Mouse (Mus musculus) forebrain, embryonic 13.5 days (tissue): ENCODE results near the gene Abtb2. TPM values are rescaled to one million over a fixed set of nuclear protein-coding genes. Genes with fewer than 3 reads are reported as not detected.

ENCODE experiments used
- ATAC-seq: fragments of 200-750 bp; cut with Nextera tagmentation; 2 replicates; pipeline ENCODE4 v1.8.0; 2017
- H3K27ac ChIP-seq: fragments of 300-500 bp; sonication (generic); 2 replicates; pipeline ENCODE4 v1.5.1; 2015; ENCODE audit warnings: inconsistent platforms, mild to moderate bottlenecking, moderate library complexity
- H3K27me3 ChIP-seq: fragments of 300-500 bp; sonication (generic); 2 replicates; pipeline ENCODE4 v1.6.1; 2015; ENCODE audit warnings: mild to moderate bottlenecking, inconsistent platforms
- H3K36me3 ChIP-seq: fragments of 300-500 bp; sonication (generic); 2 replicates; pipeline ENCODE4 v1.6.1; 2015; ENCODE audit warnings: mild to moderate bottlenecking, inconsistent platforms; ENCODE audit not compliant: poor library complexity, severe bottlenecking
- H3K4me1 ChIP-seq: fragments of 300-500 bp; sonication (generic); 2 replicates; pipeline ENCODE4 v1.6.1; 2015; ENCODE audit warnings: inconsistent platforms
- H3K4me2 ChIP-seq: fragments of 300-500 bp; sonication (generic); 2 replicates; pipeline ENCODE4 v1.6.1; 2015; ENCODE audit warnings: inconsistent platforms, mild to moderate bottlenecking, moderate library complexity
- H3K4me3 ChIP-seq: fragments of 300-500 bp; sonication (generic); 2 replicates; pipeline ENCODE4 v1.5.1; 2015; ENCODE audit warnings: mild to moderate bottlenecking, inconsistent platforms
- H3K9ac ChIP-seq: fragments of 300-500 bp; sonication (generic); 2 replicates; pipeline ENCODE4 v1.6.1; 2015; ENCODE audit warnings: mild to moderate bottlenecking, inconsistent platforms
- H3K9me3 ChIP-seq: fragments of 300-500 bp; sonication (generic); replicated peaks from 2 replicates; pipeline ENCODE4 v1.6.1; 2016; ENCODE audit warnings: inconsistent platforms
- WGBS: fragments of 180-500 bp; shearing (Covaris S2); methylation state at CpG from one replicate; pipeline ENCODE4 v1.1.7; 2015; 5-methylcytosine and 5-hydroxymethylcytosine counted together
- polyA plus RNA-seq: library from polyadenylated mRNA; unstranded; fragments of >200 nt; fragmentation: Nextera tagmentation; extraction: Ambion mirVana; gene quantifications from 2 replicates; pipeline ENCODE4 v1.2.1, GENCODE M21; 2015

The Abtb2 gene
- polyA plus RNA-seq, 1 experiment from 2014 or later, result 6.9 TPM

DNA sequence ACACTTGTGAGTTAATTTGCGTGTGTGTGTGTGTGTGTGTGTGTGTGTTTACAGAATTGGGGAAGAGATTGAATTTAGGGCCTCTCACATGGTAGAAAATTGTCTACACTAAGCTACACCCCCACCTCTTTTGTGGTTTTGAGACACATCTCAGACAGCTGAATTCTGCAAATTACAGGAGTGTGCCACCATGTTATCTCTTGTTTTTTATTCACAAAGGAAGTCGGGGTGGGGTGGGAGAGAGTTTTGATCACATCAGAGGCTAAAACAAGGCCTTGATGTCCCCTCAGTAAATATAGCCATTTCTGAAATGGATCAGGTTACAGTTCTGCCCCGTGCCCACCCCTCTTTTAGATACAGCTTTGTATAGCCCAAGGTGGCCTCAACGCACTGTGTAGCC is 86.0 kb downstream of the Abtb2 start:
- no peak overlapping the region for H3K4me2 ChIP-seq
- ATAC-seq, result no peak
- no peak overlapping the region for H3K4me3 ChIP-seq
- no peak overlapping the region for H3K9ac ChIP-seq
- no peaks in the 10 kb centered on the region for H3K4me1 ChIP-seq
- 81% methylated on average over 4 of the region's 4 CpGs for WGBS
- H3K9me3 ChIP-seq, result no peaks in the 10 kb centered on the region
- H3K27me3 ChIP-seq, result no peaks in the 10 kb centered on the region
- H3K36me3 ChIP-seq, result no peaks in the 10 kb centered on the region
- H3K27ac ChIP-seq, result no peak overlapping the region

GRCm38 (mm10) chr2:103655037-103655436 is 88.9 kb downstream of the Abtb2 start:
- H3K36me3 ChIP-seq, result no peaks in the 10 kb centered on the region
- no peaks in the 10 kb centered on the region for H3K27me3 ChIP-seq
- H3K9ac ChIP-seq, result no peak overlapping the region
- WGBS, result 85% methylated on average over 1 of the region's 1 CpGs
- no peaks in the 10 kb centered on the region for H3K9me3 ChIP-seq
- no peak overlapping the region for H3K4me2 ChIP-seq
- no peak overlapping the region for H3K27ac ChIP-seq
- ATAC-seq, result no peak
- peaks cover 4% of the 10 kb centered on the region for H3K4me1 ChIP-seq
- H3K4me3 ChIP-seq, result no peak overlapping the region

- ATAC-seq, result no peak
- peaks cover 14% of the 10 kb centered on the region for H3K4me1 ChIP-seq
- no peaks in the 10 kb centered on the region for H3K27me3 ChIP-seq
- no peak overlapping the region for H3K4me2 ChIP-seq
- H3K9ac ChIP-seq, result no peak overlapping the region
- H3K9me3 ChIP-seq, result no peaks in the 10 kb centered on the region
- no peak overlapping the region for H3K27ac ChIP-seq
- H3K36me3 ChIP-seq, result no peaks in the 10 kb centered on the region
- no peak overlapping the region for H3K4me3 ChIP-seq
Measured at GRCm38 (mm10) chr2:103656028-103656427, 89.9 kb downstream of the Abtb2 start.

DNA sequence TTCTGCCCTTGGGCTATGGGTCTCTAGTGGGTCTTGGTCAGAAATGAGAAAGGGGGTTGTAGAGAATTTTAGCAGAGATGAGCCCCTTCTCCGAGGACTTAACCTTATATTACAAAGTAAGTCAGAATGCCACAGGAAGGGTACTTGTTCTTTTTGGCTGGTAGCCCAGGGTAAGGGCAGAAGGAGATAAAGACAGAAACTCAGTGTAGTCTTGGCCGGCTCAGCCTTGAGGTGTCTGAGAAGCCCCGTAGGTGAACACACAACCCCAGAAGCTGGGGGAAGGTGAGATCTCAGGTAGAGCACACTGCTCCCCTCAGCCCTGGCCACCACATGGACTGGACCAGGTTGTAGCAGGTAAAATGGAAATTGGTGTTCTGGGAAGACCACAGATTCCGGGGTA is 93.1 kb downstream of the Abtb2 start:
- Histone ChIP-seq H3K27me3 (no peaks in the 10 kb centered on the region), H3K9ac (no peak overlapping the region), H3K9me3 (no peaks in the 10 kb centered on the region), H3K4me1 (peaks cover 26% of the 10 kb centered on the region), H3K4me3 (no peak overlapping the region), H3K36me3 (no peaks in the 10 kb centered on the region), H3K27ac (no peak overlapping the region), H3K4me2 (no peak overlapping the region)
- no peak for ATAC-seq
- WGBS, result 84% methylated on average over 4 of the region's 4 CpGs

DNA sequence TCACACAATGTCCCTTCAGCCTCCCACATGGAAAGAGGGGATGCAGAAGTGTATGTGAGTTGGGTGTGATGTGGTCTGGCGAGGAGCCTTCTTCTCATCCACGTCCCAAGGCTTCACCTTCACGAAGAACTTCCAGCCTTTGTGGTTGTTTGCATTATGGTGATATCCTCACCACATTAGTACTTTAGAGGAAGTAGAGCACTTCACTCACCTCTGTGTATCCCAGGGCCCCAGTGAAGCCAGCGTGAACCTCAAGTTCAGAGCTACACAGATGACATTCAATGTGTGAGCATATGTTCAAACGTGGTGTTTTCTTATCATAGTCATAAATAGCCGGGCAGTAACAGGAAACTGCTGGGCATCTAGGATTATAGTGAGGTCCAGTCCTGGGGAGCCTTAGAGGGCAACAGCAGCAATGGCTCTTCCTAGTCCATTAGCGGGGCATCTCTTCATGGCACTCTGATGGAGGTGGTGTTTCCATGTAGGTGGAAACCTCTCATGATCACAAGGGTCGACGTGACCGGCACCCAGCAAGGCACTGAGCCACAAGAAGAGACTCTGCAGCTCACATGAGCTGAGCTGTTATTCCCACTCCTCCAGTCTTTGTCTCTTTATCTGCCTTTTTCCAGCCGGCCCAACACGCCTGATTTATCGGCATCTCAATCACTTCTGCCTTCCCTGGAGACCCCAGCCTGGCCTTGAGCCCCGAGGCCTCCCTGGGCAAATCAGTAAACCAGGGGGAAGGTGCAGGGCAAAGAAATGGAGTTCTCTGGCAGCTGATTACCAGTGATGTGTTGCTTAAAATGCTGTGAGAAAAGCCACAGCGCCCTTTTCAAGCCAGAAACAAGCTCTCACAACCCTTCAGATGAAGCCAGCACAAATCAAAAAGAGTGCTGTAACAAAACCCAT is 93.8 kb downstream of the Abtb2 start:
- Histone ChIP-seq H3K36me3 (no peaks in the 10 kb centered on the region), H3K27me3 (no peaks in the 10 kb centered on the region), H3K4me1 (peaks cover 26% of the 10 kb centered on the region), H3K9ac (no peak overlapping the region), H3K4me3 (no peak overlapping the region), H3K9me3 (no peaks in the 10 kb centered on the region), H3K4me2 (no peak overlapping the region), H3K27ac (no peak overlapping the region)
- WGBS, result 61% methylated on average over 15 of the region's 15 CpGs
- no peak for ATAC-seq

DNA sequence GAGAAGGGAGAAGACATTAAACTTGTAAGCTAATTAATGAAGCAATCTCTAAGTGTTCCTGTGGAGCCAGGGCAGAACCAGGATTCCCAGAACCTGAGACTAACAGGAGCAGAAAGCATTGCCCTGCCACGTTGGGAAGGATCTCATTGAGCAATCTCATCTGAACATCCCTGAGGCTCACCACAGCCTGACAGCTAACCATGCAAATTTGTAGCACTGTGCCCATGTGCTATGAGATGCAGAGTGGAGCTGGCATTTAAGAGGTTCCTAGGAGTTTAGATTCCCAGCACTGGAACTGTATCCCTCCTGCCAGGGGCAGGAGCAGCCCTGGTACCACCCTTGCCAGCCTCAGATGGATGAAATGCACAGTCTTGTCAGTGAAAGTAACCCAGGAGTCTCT is 95.6 kb downstream of the Abtb2 start:
- H3K27me3 ChIP-seq, result no peaks in the 10 kb centered on the region
- no peak overlapping the region for H3K27ac ChIP-seq
- H3K9ac ChIP-seq, result no peak overlapping the region
- no peak overlapping the region for H3K4me3 ChIP-seq
- H3K4me1 ChIP-seq, result peaks cover 26% of the 10 kb centered on the region
- 13% methylated on average over 1 of the region's 1 CpGs for WGBS
- H3K36me3 ChIP-seq, result no peaks in the 10 kb centered on the region
- no peak overlapping the region for H3K4me2 ChIP-seq
- no peak for ATAC-seq
- no peaks in the 10 kb centered on the region for H3K9me3 ChIP-seq

GRCm38 (mm10) chr2:103662121-103662520 is 96.0 kb downstream of the Abtb2 start:
- Histone ChIP-seq H3K4me2 (no peak overlapping the region), H3K9ac (no peak overlapping the region), H3K4me3 (no peak overlapping the region), H3K9me3 (no peaks in the 10 kb centered on the region), H3K27me3 (no peaks in the 10 kb centered on the region), H3K36me3 (no peaks in the 10 kb centered on the region), H3K27ac (no peak overlapping the region), H3K4me1 (peaks cover 26% of the 10 kb centered on the region)
- no peak for ATAC-seq
- WGBS, result 54% methylated on average over 4 of the region's 4 CpGs

DNA sequence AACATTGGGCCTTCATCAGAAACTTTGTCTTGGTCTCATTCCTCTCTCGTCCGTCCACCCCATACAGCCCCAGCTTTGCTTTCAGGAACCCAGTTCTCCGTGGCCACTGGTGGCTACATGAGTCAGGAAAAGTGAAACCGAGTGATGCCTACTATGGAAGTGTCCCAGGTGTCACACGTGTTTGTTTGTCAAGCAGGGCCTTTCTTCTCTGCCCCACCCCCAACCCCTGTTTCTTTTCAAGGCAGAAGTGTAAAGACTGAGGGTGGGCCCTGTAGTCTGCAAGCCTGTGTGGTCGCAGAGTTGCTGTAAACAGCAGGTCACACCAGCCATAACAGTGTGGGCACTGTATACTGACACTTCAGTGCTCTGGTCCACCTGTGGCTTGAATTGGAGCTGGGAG is 98.2 kb downstream of the Abtb2 start:
- Histone ChIP-seq H3K27ac (no peak overlapping the region), H3K4me3 (no peak overlapping the region), H3K9ac (no peak overlapping the region), H3K27me3 (no peaks in the 10 kb centered on the region), H3K36me3 (no peaks in the 10 kb centered on the region), H3K4me1 (peaks cover 43% of the 10 kb centered on the region), H3K9me3 (no peaks in the 10 kb centered on the region), H3K4me2 (no peak overlapping the region)
- 86% methylated on average over 6 of the region's 6 CpGs for WGBS
- ATAC-seq, result no peak

DNA sequence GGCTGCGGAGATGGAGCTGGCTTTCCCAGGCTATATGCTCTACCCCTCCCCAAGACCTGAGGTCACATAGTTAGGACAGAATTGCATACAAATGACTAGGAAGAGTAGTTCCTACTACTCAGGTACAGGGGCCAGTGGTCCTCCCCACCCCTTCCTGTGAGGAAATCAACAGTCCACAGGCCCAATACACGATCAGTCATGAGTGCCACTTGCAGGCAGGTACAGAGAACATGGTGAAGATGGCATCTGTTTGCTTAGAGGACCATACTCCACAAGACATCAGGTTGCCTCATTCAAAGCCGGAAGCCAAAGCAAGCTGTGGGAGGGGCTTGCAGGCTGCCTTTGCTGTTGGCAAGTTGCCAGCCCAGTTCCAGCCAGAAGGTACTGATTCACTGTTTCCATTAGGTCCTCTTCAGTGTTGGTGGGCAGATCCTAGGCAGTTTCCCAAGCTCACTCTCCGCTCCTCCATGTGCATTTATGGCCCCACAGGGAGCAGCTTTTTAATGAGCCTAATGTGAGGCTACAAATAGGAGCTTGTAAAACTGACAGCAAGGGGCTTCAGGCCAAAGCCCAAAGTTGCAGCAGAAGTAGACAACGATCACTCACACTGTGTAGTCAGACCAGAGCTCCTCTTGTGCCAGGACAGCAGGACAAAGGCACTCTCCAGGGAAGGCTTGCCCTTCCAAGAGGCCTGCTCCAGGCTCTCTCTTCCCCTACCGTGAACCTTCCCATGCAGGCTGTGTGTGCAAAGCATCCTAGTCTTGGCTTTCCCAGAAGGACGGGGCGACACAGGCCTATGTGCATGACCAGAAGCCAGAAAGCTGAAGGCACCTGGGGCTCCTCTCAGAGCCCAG is 102.1 kb downstream of the Abtb2 start:
- Histone ChIP-seq H3K9me3 (no peaks in the 10 kb centered on the region), H3K27me3 (no peaks in the 10 kb centered on the region), H3K36me3 (no peaks in the 10 kb centered on the region), H3K4me2 (no peak overlapping the region), H3K4me3 (no peak overlapping the region), H3K27ac (no peak overlapping the region), H3K9ac (no peak overlapping the region), H3K4me1 (peaks cover 35% of the 10 kb centered on the region)
- 53% methylated on average over 8 of the region's 8 CpGs for WGBS
- peak; percentile 43 for ATAC-seq

DNA sequence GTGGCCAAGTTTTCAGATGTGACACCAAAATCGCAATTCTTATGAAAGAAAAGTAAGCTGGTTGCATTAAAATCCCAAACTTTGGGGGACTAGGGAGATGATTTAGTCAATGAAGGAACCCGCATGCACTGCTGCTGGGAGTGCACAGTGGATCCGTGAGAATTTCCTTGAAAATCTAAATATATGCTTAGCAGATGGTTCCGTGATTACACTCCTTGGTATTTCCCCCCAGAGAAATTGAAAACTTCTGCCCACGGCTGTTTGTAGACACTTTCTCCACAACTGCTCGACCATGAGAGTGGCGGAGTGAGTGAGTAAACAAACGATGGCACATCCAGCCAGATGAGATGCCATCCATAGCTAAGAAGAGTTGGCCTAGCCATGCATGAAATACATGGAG is 102.8 kb downstream of the Abtb2 start:
- Histone ChIP-seq H3K9me3 (no peaks in the 10 kb centered on the region), H3K4me3 (no peak overlapping the region), H3K4me2 (no peak overlapping the region), H3K9ac (no peak overlapping the region), H3K27ac (no peak overlapping the region), H3K4me1 (peaks cover 35% of the 10 kb centered on the region), H3K36me3 (no peaks in the 10 kb centered on the region), H3K27me3 (no peaks in the 10 kb centered on the region)
- 84% methylated on average over 8 of the region's 8 CpGs for WGBS
- ATAC-seq, result no peak

DNA sequence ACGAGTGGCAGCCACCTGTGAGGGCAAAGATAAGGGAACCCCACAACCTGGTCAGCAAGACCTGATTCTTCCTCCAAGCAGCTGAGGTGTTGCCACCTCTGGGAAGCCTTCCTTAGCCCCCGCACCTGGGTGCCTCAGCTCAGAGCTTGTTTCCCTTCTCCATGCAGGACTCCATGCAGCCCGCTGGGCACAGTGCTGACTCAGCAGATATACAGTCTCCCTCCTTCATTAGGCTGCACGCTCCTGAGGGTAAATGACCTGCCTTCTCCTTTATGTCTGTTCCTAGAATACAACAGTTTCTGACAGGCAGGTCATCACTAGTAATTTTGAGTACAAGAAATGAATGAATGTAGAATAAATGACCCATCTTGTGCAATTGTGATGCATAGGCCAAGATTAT is 103.5 kb downstream of the Abtb2 start:
- H3K4me3 ChIP-seq, result no peak overlapping the region
- no peak overlapping the region for H3K4me2 ChIP-seq
- H3K27me3 ChIP-seq, result no peaks in the 10 kb centered on the region
- 0 out of 2 replicates have a peak overlapping the region, but pooled peaks have one; percentile 75 for H3K27ac ChIP-seq
- H3K4me1 ChIP-seq, result peaks cover 35% of the 10 kb centered on the region
- 75% methylated on average over 4 of the region's 4 CpGs for WGBS
- no peaks in the 10 kb centered on the region for H3K36me3 ChIP-seq
- no peaks in the 10 kb centered on the region for H3K9me3 ChIP-seq
- 0 out of 2 replicates have a peak, but pooled peaks have one; percentile 31 for ATAC-seq
- no peak overlapping the region for H3K9ac ChIP-seq

DNA sequence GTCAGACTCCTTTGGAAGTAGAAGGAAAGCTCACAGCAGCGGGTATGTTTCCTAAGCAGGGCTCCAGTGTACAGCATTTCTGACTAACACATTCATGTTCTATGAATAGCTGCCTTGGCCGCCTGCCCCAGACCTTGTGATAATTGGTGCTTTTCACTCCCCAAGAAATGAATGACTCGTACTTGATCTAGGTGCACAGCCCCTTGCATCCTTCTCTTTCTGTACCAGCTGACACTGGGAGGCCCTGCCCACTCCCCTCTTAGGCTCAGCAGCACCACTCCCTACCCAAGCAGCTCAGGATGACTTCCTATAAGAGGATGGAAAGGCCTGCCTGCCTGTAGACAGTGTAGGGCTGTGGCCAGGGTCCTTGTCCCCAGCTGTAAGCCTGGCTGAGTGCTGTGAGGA is 104.2 kb downstream of the Abtb2 start:
- Histone ChIP-seq H3K36me3 (no peaks in the 10 kb centered on the region), H3K9ac (peak overlapping the region; percentile 43; the same call in 1 of the 2 replicates)
- ATAC-seq, result peak; percentile 88

More for the DNA sequence above, 104.2 kb downstream of the Abtb2 start:
- H3K27ac ChIP-seq, result peak overlapping the region; percentile 75
- H3K27me3 ChIP-seq, result no peaks in the 10 kb centered on the region
- peaks cover 35% of the 10 kb centered on the region for H3K4me1 ChIP-seq
- H3K4me2 ChIP-seq, result no peak overlapping the region
- no peaks in the 10 kb centered on the region for H3K9me3 ChIP-seq
- H3K4me3 ChIP-seq, result no peak overlapping the region
- 3% methylated on average over 3 of the region's 3 CpGs for WGBS
